Mouse (Mus musculus): ENCODE data around the gene Zfyve19. TPM values are rescaled to one million over a fixed set of nuclear protein-coding genes. Genes with fewer than 3 reads are reported as not detected.

Zfyve19 gene
- polyA plus RNA-seq (2017; shearing (Covaris generic)): 10 to 100 TPM; 50.7 to 65.5 (median 50.7) TPM

DNA sequence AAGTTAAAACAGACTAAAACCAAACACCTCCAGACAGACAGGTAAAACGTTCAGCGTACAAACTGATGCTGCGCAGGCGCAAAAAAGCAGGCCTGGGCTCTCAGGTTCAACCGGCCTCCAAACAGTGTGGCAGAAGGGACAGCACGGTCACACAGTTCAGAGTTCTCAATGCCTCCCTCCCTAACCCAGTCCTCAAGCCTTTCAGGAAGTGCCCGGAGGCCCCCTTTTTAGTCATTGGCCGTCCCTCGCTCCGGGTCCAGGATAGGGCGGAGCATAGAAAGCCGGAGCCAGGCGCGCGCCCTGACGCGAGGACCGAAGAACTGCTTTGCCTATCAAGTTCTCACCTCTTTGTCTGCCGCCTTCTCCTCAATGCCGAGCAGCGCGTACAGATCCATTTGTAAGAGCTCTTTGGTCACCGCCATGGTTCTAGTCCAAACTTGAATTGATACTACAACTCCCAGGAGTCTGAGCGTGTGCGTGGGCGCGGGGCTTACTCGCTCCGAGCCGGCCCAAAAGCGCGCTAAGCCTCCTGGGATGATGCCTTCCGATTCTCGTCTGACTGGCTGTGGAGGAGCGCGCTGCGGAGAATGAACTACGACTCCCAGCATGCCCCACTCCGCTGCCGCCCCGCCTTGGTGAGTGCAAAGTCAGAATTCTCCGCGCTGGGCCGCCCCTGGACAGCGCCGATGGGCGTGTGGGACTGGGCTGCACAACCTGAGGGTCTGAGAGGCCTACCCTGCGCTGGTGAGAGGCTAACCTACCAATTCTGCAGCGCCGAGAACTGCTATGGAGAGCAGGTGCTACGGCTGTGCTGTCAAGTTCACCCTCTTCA is at the start of gene Zfyve19, which contains the start of gene Dnajc17:
Gene Zfyve19 (plus strand): TSS at position 274 of the 832 bp plus-strand sequence.
Gene Dnajc17 (minus strand): TSS at position 452 of the 832 bp plus-strand sequence.
- ATAC-seq: peak; percentile 98

GRCm38 (mm10) chr2:119161247-119161646 is 47.2 kb upstream of the Zfyve19 start:
- no peak for ATAC-seq

DNA sequence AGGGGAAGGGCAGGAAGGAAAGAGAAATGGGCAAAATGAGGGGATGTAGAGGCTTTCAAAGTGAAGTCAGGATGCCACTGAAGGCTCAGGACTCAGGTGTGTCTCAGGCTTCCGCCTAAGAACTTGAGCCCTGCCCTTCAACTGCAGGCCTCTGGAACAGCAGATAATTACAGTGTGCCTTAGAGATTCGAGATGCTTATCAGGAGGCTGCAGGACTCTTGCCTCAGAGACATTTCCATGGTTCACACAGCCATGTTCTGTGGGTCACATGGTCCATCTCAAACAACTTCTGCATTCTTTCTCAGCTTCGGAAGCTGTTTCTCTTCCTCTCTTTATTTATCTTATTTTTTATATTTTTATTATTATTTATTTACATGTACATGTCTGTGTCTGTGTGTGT is 45.3 kb upstream of the Zfyve19 start:
- ATAC-seq: no peak

DNA sequence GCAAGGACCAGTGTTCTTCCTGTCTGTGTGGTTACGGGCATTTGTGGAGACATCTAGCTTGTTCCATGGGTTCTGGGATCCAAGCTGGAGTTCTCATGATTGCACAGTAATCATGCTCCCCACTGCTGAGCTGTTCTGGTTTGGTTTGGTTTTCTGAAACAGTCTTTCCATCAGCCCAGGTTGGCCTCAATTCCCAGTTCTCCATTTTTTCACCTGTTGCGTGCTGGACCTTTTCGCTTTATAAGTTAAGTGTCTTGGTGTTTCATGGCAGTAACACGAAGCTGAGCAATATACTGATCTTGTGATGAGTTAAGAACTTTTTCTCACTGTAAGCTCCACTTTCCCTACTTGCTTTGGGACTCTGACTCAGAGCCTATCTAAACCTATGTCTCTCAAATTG is 44.4 kb upstream of the Zfyve19 start:
- ATAC-seq: no peak

GRCm38 (mm10) chr2:119165401-119165800 is 43.0 kb upstream of the Zfyve19 start:
- ATAC-seq: no peak

- peak; percentile 56 for ATAC-seq
Observed at GRCm38 (mm10) chr2:119166901-119167865, 41.2 kb upstream of the Zfyve19 start, which contains the start of gene Gchfr. Gene Gchfr (plus strand): TSS chr2:119167773.

- no peak for ATAC-seq
Observed at GRCm38 (mm10) chr2:119167866-119168256, 40.6 kb upstream of the Zfyve19 start.

- no peak for ATAC-seq
Observed at GRCm38 (mm10) chr2:119170282-119170681, 38.1 kb upstream of the Zfyve19 start.

- no peak for ATAC-seq
Observed at GRCm38 (mm10) chr2:119171574-119171973, 36.8 kb upstream of the Zfyve19 start.

- ATAC-seq: no peak
Observed at GRCm38 (mm10) chr2:119172446-119172845, 36.0 kb upstream of the Zfyve19 start.

DNA sequence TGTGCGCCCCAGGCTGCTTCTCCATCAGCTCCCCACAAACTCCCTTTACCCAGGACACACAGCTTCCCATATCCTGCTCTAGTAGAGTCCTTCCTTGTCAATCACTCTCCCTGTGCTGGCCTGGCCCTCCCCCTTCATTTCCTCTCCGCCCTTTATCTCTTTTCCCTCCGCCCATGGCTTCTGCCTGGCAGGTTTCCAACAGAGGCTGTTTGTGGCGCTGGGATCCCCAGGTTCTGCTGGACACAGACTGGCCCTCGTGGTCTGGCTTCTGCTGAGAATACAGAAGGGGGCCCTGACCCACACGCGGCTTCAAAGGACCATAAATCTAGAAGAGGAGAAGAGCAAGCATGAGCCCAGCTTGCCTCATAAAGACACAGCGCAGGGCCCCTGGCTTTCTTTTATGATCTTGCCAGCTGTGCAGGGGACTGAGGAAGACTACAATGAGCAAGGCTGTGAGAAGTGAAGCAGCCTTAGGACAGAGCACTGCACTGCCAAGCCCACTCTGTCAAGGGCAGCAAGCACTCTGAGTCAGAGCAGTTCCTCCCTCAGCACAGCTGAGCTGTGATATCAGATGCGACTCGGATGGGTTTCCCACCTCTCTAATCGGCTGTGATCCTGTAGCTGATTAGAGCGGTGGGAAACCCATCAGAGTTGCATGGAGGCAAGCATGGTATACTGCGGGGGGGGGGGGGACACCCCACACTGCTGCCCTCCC is 35.4 kb upstream of the Zfyve19 start:
- no peak for ATAC-seq

DNA sequence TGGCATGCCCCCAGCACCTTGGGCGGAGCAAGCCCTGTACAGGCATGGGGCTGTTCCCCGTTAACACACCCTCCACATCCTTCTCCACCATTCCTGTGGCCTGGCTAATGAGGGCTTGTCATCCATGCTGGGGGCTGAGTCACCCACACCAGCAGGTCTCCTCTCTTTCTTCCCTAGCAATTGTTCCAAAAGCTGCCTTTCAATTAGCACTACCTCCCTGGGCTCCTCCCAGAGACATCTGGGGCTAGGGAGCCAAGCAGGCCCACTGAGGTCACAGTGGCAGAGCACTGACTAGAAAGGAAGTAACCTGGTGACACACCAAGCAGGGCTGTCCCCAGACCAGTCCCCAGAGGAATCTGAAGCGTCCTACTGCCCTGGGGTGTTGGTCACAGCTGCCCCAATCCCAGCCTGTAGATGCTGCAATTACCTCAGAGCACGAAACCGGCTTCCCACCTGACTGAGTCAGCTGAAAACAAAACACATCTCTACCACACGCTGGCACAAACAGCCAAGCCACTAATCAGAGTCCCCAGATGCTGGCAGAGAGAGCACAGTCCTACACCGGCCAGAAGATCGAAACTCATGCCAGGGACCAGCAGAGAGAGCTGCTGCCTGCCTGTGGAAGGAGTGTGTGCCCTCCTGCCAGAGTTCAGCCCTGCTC is 34.3 kb upstream of the Zfyve19 start, which contains the start of gene Gm14137:
Gene Gm14137 (plus strand): TSS at position 519 of the 661 bp plus-strand sequence.
- no peak for ATAC-seq

DNA sequence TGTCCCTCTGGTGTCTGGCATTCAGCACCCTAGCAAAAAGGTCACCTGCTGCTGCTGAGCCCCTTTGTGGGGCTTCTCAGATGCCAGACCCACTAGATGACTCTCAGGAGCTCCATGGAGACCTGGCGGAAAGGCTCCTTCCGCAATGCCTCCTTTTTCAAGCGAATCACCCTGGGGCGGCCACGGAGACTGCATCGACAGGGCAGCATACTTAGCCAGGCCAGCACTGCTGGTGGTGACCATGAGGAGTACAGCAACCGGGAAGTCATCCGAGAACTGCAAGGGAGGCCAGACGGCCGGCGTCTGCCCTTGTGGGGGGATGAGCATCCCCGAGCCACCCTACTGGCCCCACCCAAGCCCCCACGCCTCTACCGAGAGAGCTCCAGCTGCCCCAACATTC is 33.6 kb upstream of the Zfyve19 start:
- no peak for ATAC-seq

GRCm38 (mm10) chr2:119175614-119176013 is 32.8 kb upstream of the Zfyve19 start:
- ATAC-seq: no peak

- no peak for ATAC-seq
Observed at GRCm38 (mm10) chr2:119176761-119177160, 31.7 kb upstream of the Zfyve19 start.

DNA sequence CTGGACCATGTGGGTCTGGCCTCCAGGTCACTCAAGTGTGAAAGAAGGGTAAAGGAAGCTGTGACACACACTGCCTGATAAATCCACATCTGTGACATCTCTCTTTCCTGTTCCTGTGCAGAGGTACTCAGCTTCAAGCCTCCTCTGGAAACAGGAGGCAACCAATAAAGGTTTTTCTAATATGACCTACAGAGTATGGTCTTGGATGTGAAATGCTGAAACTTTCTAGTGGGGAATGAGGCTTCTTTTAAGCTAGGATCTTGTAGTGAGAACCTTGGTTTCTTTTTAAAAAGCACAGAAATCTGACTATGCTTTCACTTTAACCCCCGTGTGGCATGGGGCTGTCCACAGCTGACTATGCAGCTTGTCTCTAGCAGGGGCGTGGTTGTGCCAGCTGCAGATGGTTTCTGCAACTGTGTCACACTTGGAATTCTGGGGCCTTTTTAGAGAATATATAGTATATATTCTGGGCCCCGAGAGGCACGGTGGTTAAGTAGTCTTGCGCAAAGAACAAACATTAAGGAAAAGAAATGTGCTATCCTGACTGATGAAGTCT is 31.0 kb upstream of the Zfyve19 start:
- ATAC-seq: no peak

GRCm38 (mm10) chr2:119182914-119183313 is 25.5 kb upstream of the Zfyve19 start:
- ATAC-seq: no peak

DNA sequence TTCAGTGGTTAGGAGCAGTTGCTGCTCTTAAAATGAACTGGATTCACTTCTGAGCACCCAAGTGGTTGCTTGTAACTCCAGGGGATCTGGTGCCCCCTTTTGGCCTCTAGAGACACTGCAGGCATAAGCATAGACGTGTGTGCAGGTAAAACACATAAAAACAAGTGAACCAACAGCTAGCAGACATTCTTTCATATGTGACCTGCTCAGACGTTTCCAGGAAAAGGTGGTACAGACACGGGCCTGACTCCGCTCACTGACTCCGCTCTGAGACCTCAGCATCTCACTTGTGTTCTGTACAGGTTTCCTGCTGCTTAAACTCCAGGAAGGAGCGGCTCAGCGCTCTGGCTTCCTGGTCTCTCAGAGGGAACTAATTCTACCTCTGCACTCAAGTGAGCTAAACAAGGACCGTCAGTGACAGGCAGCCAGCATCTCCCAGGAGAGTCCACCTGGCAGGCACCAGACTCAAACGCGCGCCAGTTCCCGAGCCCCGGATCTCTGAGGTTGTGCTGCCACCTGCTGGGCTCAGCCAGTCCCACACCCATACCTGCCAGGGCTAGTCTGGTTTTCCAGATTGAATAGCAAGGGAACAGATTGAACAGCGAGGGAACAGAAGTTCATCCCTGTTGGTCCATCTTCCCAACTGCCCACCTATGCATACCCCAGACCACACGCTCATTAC is 19.2 kb upstream of the Zfyve19 start:
- ATAC-seq: peak; percentile 95

- no peak for ATAC-seq
Observed at GRCm38 (mm10) chr2:119190969-119191368, 17.4 kb upstream of the Zfyve19 start.

DNA sequence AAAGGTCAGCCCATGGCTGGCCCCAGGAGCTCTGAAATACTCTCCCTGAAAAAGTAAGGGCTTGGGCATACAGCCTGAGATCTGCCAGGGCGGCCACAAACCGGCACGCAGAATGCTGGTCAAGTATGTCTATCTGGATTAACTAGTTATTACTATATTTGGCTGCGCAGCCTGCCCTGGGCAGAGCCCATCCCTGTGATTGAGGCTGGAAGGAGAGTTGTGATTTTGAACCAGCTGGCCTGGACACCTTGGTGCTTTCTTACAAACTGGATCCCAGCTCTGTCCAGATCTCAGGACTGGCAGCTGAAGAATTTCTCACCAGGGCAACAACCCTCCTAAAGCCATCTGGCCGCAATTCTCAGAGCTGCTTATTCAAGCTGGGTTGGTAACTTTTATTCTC is 14.3 kb upstream of the Zfyve19 start:
- ATAC-seq: no peak

Measured in inflammation-experienced regulatory T-cells, adult 6 months (primary cell).